Mouse (Mus musculus) natural killer cell, adult 2 months (primary cell): ENCODE data around the gene Oxt.

Experiments
- DNase-seq, 2 experiments: peaks; one replicate each; pipeline ENCODE4 v3.0.0; 2022; ENCODE audit warnings: low spot score in 2 of 2

The Oxt gene

GRCm38 (mm10) chr2:130578148-130578547 lies 2.2 kb downstream of the Oxt start:
- peak; percentile 42 to 62 for DNase-seq

DNA sequence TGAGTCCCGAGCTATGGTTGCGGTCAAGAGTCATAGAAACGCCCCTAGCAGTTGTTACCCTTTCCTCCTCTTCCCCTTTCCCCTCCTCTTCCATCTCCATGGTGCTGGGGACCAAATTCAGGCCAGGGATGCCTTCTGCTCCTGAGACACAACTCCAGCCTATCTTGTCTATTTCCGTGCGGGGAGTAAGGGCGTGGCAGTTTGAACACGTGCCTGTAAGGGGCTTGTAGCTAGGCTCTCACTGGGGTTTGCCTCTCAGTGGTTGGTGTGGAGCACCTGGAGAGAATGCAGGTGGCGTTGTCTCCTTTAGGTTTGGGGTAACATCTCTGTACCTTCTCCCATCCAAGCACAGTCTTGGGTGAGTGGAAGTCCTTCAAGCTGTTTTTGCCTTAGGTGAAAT lies 3.8 kb downstream of the Oxt start:
- no peak for DNase-seq

DNA sequence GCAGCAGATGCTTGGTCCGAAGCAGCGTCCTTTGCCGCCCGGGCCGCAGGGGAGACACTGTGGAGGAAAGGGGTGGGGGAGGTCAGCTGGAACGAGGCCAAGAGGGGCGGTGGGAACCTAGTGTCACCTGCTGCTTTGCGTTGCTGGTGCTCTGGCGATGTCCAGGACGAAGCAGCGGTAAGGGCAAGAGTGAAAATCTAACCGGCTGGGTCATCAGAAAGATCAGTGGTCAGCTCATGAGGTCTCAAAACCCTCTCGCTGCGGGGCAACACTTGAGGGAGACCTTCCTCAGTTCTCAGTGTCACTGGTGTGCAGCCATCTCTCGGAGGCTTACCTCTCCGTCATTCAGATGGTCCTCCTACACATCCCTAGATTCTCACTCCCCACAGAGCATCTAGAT lies 5.2 kb downstream of the Oxt start:
- DNase-seq = no peak

- no peak for DNase-seq
Observed at GRCm38 (mm10) chr2:130582552-130582951, 6.6 kb downstream of the Oxt start, which contains the start of gene Avp. TSS of gene Avp (minus strand) at chr2:130582554.

- DNase-seq = no peak
Observed at GRCm38 (mm10) chr2:130583902-130584560, 8.1 kb downstream of the Oxt start.

DNA sequence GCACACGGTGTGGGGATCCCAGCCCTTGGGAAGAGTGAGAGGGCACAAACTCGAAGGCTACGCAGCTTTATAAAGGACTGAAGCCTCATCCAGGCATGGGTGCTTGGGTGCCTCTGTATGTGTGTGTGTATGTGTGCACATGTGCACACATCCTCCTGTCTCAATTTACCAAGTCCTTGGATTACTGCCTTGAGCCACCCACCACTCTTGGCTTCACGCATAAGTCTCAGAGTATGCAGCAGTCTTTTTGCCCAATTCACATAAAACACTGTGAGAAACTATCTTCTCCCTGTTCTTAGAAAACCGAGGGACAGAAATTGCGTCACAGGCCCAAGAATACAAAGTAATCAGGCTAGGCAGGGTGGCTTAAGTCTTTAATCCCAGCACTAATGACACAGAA lies 10.0 kb downstream of the Oxt start:
- DNase-seq = no peak

- DNase-seq = no peak
Observed at GRCm38 (mm10) chr2:130588373-130588772, 12.4 kb downstream of the Oxt start.

DNA sequence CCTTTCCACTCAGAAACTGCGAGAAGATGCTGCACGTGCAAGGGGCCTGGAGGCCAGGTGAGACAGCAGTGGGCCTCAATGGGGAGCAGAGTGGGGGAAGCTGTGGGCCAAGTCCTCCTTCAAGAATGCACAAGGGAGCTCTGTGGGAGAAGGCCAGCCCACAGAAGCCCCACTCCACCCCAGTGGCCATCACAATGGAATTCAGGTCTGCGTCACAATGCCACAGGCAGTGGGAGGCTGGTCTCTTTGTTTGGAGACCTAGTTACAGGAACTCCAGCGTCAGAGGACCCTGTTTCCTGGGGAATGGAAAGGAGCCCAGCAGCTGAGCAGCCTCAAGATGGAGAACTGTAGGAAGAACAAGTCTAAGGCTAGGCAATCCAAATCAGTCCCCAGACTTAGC lies 13.2 kb downstream of the Oxt start:
- DNase-seq = no peak

GRCm38 (mm10) chr2:130589761-130590160 lies 13.8 kb downstream of the Oxt start:
- no peak for DNase-seq

DNA sequence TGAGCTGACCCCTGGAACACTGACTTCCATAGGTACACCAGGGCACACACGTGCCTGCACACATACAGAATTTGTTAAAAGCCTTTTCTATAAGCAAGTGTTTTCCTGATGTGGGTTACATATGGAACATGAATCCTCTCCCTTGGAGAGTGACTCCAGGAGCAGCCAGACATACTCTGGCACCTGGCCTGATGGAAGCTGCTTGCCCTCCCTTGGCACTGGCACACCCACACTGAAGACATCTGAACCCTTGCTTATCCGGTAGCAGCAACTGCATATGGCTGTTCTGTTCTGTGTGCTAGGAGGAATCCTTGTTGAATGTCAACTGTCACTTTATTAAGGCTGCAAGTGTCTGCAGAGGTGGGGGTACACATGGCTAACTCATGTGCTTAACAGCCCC lies 15.0 kb downstream of the Oxt start:
- DNase-seq = no peak

DNA sequence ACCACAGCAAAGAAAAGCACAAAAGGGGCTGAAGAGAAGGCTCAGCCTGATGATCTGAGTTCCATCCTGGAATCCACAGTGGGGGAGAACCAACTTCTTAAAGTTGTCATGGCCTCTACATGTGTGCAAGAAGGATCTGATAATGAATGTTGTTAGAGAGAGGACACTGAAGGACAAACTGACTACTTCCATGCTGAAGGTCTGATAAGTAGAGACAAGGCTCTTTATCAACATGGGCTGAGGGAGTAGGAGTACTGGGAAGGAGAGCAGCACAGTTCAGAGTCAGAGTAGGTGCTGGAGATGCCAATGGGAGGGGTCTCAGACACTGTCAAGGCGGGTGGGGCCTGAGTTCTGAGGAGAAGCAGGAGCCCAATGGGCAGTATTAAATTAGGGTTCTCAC lies 19.6 kb downstream of the Oxt start:
- DNase-seq = no peak

- DNase-seq = no peak
Observed at GRCm38 (mm10) chr2:130597601-130598010, 21.6 kb downstream of the Oxt start.

DNA sequence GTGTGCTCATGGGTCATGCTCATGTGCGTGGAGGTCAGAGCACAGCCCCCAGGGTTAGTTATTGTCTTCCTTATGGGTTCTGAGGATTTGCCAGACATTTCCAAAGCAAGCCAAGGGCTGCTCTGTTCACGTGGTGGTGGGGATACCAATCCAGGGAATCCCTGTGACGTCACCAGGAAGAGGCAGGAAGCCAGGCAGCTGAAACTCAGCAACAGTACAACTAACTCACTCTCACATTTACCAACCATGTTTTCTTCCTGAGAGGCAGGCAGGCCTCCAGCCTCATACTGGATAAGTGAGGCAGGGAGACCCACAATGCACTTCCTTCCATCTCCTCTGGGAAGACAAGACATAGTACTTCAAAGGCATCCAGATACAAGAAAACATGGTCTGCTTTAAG lies 22.4 kb downstream of the Oxt start:
- DNase-seq = no peak

GRCm38 (mm10) chr2:130602195-130602594 lies 26.2 kb downstream of the Oxt start:
- DNase-seq = no peak

GRCm38 (mm10) chr2:130613091-130613490 lies 37.1 kb downstream of the Oxt start:
- DNase-seq = no peak

GRCm38 (mm10) chr2:130618972-130619371 lies 43.0 kb downstream of the Oxt start:
- DNase-seq = no peak
